ENCODE assay signal across 8 mouse cellular contexts in the genomic region with DNA sequence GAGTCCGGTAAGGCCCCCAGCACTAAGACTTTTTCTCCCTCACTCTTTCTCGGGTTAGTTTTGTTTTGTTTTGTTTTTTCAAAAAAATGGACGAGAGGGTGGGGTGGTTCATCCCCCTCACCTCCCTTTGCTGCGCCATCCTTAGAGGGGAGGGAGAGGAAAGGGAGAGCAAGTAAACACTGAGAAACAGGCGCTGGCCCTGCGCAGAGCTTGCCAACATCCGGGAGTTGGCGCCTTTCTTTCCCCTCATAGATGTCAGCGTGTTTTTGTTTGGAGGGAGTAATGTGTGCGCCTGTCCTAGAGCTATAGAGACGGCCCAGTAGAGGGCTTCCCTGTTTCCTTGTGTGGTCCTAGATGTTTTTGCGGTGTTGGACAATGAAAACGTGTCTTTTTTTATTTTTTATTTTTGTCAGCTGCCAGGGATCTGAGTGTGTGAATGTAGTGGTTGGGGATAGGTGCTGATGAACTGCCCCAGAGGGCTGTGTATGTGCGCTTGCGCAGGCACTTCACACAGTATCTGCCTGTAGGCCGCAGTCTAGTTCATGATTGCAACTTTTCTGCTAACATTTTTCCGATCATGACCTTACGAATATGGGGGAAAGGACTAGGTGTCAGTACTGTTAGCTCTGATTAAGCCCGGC. TPM values are rescaled to one million over a fixed set of nuclear protein-coding genes. Genes with fewer than 3 reads are reported as not detected.
DNase-seq lines count a peak whose midpoint lies in the region; ATAC-seq and TF ChIP-seq lines count a peak whose summit lies in the region.

No protein-coding gene starts in this region.

- peaks cover under 1% of the 10 kb centered on the region; the same call in 1 of the 2 replicates for H3K36me3 ChIP-seq in embryonic facial prominence, embryonic 13.5 days
- H3K36me3 ChIP-seq in kidney, adult 2 months (ENCODE audit: control insufficient read depth, insufficient read depth, low read length), result no peaks in the 10 kb centered on the region
- H3K36me3 ChIP-seq in limb, embryonic 12.5 days, result peaks cover 4% of the 10 kb centered on the region; the same call in 1 of the 2 replicates
- H3K36me3 ChIP-seq in midbrain, embryonic 14.5 days (ENCODE audit: control insufficient read depth, insufficient read depth, low read length), result no peaks in the 10 kb centered on the region

- TF ChIP-seq POLR2A in kidney, adult 2 months (IDR thresholded peaks at IDR 0.05; ENCODE audit: low read depth, low read length), result no peak

- H3K9ac ChIP-seq in embryonic facial prominence, embryonic 13.5 days, result peak overlapping the region; percentile 94
- peak overlapping the region; percentile 93 for H3K9ac ChIP-seq in limb, embryonic 12.5 days (replicated peaks)
- H3K9ac ChIP-seq in midbrain, embryonic 14.5 days (replicated peaks; ENCODE audit: low read length), result peak overlapping the region; percentile 96

- no peaks in the 10 kb centered on the region for H3K27me3 ChIP-seq in embryonic facial prominence, embryonic 13.5 days
- H3K27me3 ChIP-seq in kidney, adult 2 months (replicated peaks; ENCODE audit: control insufficient read depth, insufficient read depth, low read length), result no peaks in the 10 kb centered on the region
- no peaks in the 10 kb centered on the region for H3K27me3 ChIP-seq in limb, embryonic 12.5 days
- no peaks in the 10 kb centered on the region for H3K27me3 ChIP-seq in midbrain, embryonic 14.5 days (ENCODE audit: control insufficient read depth, insufficient read depth, low read length)

- H3K4me1 ChIP-seq in embryonic facial prominence, embryonic 13.5 days, result peaks cover 59% of the 10 kb centered on the region
- peaks cover 32% of the 10 kb centered on the region for H3K4me1 ChIP-seq in kidney, adult 2 months (ENCODE audit: control insufficient read depth, insufficient read depth, low read length)
- H3K4me1 ChIP-seq in limb, embryonic 12.5 days (replicated peaks), result peaks cover 48% of the 10 kb centered on the region
- peaks cover 23% of the 10 kb centered on the region for H3K4me1 ChIP-seq in midbrain, embryonic 14.5 days (ENCODE audit: control insufficient read depth, insufficient read depth, low read length)

- peak overlapping the region; percentile 73 for H3K4me3 ChIP-seq in embryonic facial prominence, embryonic 13.5 days
- H3K4me3 ChIP-seq in kidney, adult 2 months (ENCODE audit: insufficient read depth, low read depth, low read length), result peak overlapping the region; percentile 80
- H3K4me3 ChIP-seq in limb, embryonic 12.5 days (replicated peaks), result peak overlapping the region; percentile 72
- H3K4me3 ChIP-seq in midbrain, embryonic 14.5 days (replicated peaks; ENCODE audit: low read depth, low read length), result peak overlapping the region; percentile 75

- peak overlapping the region; percentile 76 for H3K4me2 ChIP-seq in embryonic facial prominence, embryonic 13.5 days
- H3K4me2 ChIP-seq in limb, embryonic 12.5 days, result peak overlapping the region; percentile 73
- peak overlapping the region; percentile 78 for H3K4me2 ChIP-seq in midbrain, embryonic 14.5 days (ENCODE audit: low read length)

- H3K27ac ChIP-seq in embryonic facial prominence, embryonic 13.5 days, result peak overlapping the region; percentile 100
- peak overlapping the region; percentile 96 for H3K27ac ChIP-seq in kidney, adult 2 months (ENCODE audit: insufficient read depth, low read depth, low read length)
- peak overlapping the region; percentile 100 for H3K27ac ChIP-seq in limb, embryonic 12.5 days
- peak overlapping the region; percentile 100 for H3K27ac ChIP-seq in midbrain, embryonic 14.5 days (replicated peaks; ENCODE audit: low read depth, low read length)

- peak; percentile 57 for ATAC-seq in embryonic facial prominence, embryonic 13.5 days (ENCODE audit: insufficient number of reproducible peaks, insufficient read depth, low FRiP score, low TSS enrichment, low read depth)
- ATAC-seq in limb, embryonic 12.5 days (ENCODE audit: insufficient number of reproducible peaks, insufficient read depth, low FRiP score, low TSS enrichment, low read depth), result peak; percentile 34; the same call in 1 of the 2 replicates
- peak; percentile 66 for ATAC-seq in midbrain, embryonic 14.5 days (ENCODE audit: low FRiP score, low TSS enrichment)

- no peaks in the 10 kb centered on the region for H3K9me3 ChIP-seq in embryonic facial prominence, embryonic 13.5 days
- no peaks in the 10 kb centered on the region for H3K9me3 ChIP-seq in limb, embryonic 12.5 days
- H3K9me3 ChIP-seq in midbrain, embryonic 14.5 days (ENCODE audit: control insufficient read depth, low read length), result no peaks in the 10 kb centered on the region

- 2% methylated on average over 19 of the region's 19 CpGs for WGBS in embryonic facial prominence, embryonic 13.5 days
- 1% methylated on average over 19 of the region's 19 CpGs for WGBS in kidney, adult 2 months
- WGBS in limb, embryonic 12.5 days, result 5% methylated on average over 19 of the region's 19 CpGs
- WGBS in midbrain, embryonic 14.5 days, result 3% methylated on average over 19 of the region's 19 CpGs

- no peak for TF ChIP-seq CTCF in kidney, adult 2 months (conservative IDR thresholded peaks at IDR 0.05; ENCODE audit: insufficient read depth, insufficient read length, low read depth, low read length)

- DNase-seq in 3134 (ENCODE audit: extremely low read depth, insufficient read length, low spot score), result peak; percentile 59
- peak; percentile 78 to 84 for DNase-seq in adrenal gland, postnatal 36 days
- peak; percentile 88 to 89 for DNase-seq in heart, adult 18-20 months
- DNase-seq in kidney, adult 2 months, result peak; percentile 86
- peak; percentile 86 for DNase-seq in midbrain, embryonic 14.5 days
- peak; percentile 38 to 54 for DNase-seq in spleen, adult 18-20 months

RNA-seq across cellular contexts. Expression of a gene that starts 37.0 kb away (rescaled TPM):
- total RNA-seq in adrenal gland, postnatal 36 days (2021), result 100 to 1,000 TPM; 153 to 161 TPM
- polyA plus RNA-seq in embryonic facial prominence, embryonic 13.5 days (2015; fragmentation: Nextera tagmentation; extraction: Ambion mirVana), result 90.9 and 92.0 TPM in 2 replicates
- total RNA-seq in heart, adult 18-20 months (2021), result 10 to 100 TPM; 89.0 to 95.0 TPM
- 71.8 and 77.5 TPM in 2 replicates for polyA plus RNA-seq in kidney, adult 2 months (2012; rRNA removed)
- 134 and 138 TPM in 2 replicates for polyA plus RNA-seq in limb, embryonic 12.5 days (2016; fragmentation: Nextera tagmentation; extraction: Ambion mirVana)
- polyA plus RNA-seq in midbrain, embryonic 14.5 days (2014; fragmentation: Nextera tagmentation; extraction: Ambion mirVana), result 50.1 and 73.6 TPM in 2 replicates

RNA-seq across cellular contexts. Expression of a gene that starts 37.2 kb away (rescaled TPM):
- total RNA-seq in adrenal gland, postnatal 36 days (2021), result 10 to 100 TPM; 13.8 to 14.9 TPM
- 7.3 and 8.3 TPM in 2 replicates for polyA plus RNA-seq in embryonic facial prominence, embryonic 13.5 days (2015; fragmentation: Nextera tagmentation; extraction: Ambion mirVana)
- 1 to 10 TPM; 4.1 to 5.7 TPM for total RNA-seq in heart, adult 18-20 months (2021)
- 19.6 and 21.6 TPM in 2 replicates for polyA plus RNA-seq in kidney, adult 2 months (2012; rRNA removed)
- polyA plus RNA-seq in limb, embryonic 12.5 days (2016; fragmentation: Nextera tagmentation; extraction: Ambion mirVana), result 8.7 and 8.8 TPM in 2 replicates
- 7.4 and 10.7 TPM in 2 replicates for polyA plus RNA-seq in midbrain, embryonic 14.5 days (2014; fragmentation: Nextera tagmentation; extraction: Ambion mirVana)

RNA-seq across cellular contexts. Expression of a gene that starts 47.5 kb away (rescaled TPM):
- 1 to 10 TPM; 7.6 to 9.6 TPM for total RNA-seq in adrenal gland, postnatal 36 days (2021)
- polyA plus RNA-seq in embryonic facial prominence, embryonic 13.5 days (2015; fragmentation: Nextera tagmentation; extraction: Ambion mirVana), result 3.3 TPM in 2 replicates
- total RNA-seq in heart, adult 18-20 months (2021), result 10 to 100 TPM in 1 of 2 experiments, 1 to 10 TPM in 1; 7.4 to 11.9 TPM
- polyA plus RNA-seq in kidney, adult 2 months (2012; rRNA removed), result 18.9 and 22.9 TPM in 2 replicates
- polyA plus RNA-seq in limb, embryonic 12.5 days (2016; fragmentation: Nextera tagmentation; extraction: Ambion mirVana), result 3.4 and 3.7 TPM in 2 replicates
- polyA plus RNA-seq in midbrain, embryonic 14.5 days (2014; fragmentation: Nextera tagmentation; extraction: Ambion mirVana), result 4.0 and 6.0 TPM in 2 replicates

Comparison
In these comparisons a context has a peak if more than half of its experiments do, and no peak if none do; other contexts are left out.
1. Peak in every context shown above with its lines: DNase-seq, ATAC-seq, H3K4me3 ChIP-seq and H3K27ac ChIP-seq.